In genomic region chrX:12340561-12340960, GRCm38 (mm10) we compare ENCODE assay signal across 16 mouse cellular contexts.
DNase-seq lines count a peak whose midpoint lies in the region; TF ChIP-seq lines count a peak whose summit lies in the region.
"Had no signal": no experiment of that assay in that cellular context is flagged by ENCODE, and none has a peak within 500 bp of the region (broad histone marks: within the 10 kb centered on the region; RNA-seq: fewer than 3 reads in every experiment).

No protein-coding gene starts in this region.

- TF ChIP-seq CTCF in brain, embryonic 14.5 days (IDR thresholded peaks at IDR 0.05; ENCODE audit: borderline replicate concordance, extremely low read depth, insufficient read depth, insufficient read length): no peak

- peak; percentile 13 for DNase-seq in left cerebral cortex, adult 11 months (ENCODE audit: low spot score)
- DNase-seq in left cerebral cortex, postnatal 4 days: no peak
- DNase-seq in brain, embryonic 14.5 days (ENCODE audit: low read depth): peak; percentile 26
- DNase-seq in left cerebral cortex, adult 8-10 months (ENCODE audit: low spot score in 2 of 2): peak; percentile 10 to 33
- DNase-seq in right cerebral cortex, postnatal 14 days: peak; percentile 5
- DNase-seq in urinary bladder, postnatal 25 days (ENCODE audit: low spot score): no peak
- no peak for DNase-seq in gastrocnemius, postnatal 4 days (ENCODE audit: low spot score in 2 of 2)
- DNase-seq in MN1 (ENCODE audit: low spot score): no peak
- DNase-seq: cerebellum, adult 8-10 months; gastrocnemius, postnatal 10 days; kidney, adult 9 months; kidney, postnatal 4 days; layer of hippocampus, adult 9-11 months; lung, embryonic 14.5 days; retina, postnatal 1 day; thymus, postnatal 25 days had no signal

- intact Hi-C loops in left cerebral cortex, postnatal 4 days (cut with DNase I): no loop called here

- no peak for TF ChIP-seq POLR2A in brain, embryonic 14.5 days (IDR thresholded peaks at IDR 0.05; ENCODE audit: borderline replicate concordance, extremely low read depth, insufficient read depth, insufficient read length, poor library complexity, severe bottlenecking)

Comparison
In these comparisons a context has a peak if more than half of its experiments do, and no peak if none do; other contexts are left out.
1. DNase-seq: peak in left cerebral cortex, adult 11 months (single experiment), brain, embryonic 14.5 days (single experiment), left cerebral cortex, adult 8-10 months (2 of 2) and right cerebral cortex, postnatal 14 days (single experiment); none in left cerebral cortex, postnatal 4 days (single experiment), urinary bladder, postnatal 25 days (single experiment), gastrocnemius, postnatal 4 days (0 of 2) and MN1 (single experiment).